Mouse (Mus musculus): ENCODE data around the gene Dhodh. TPM values are rescaled to one million over a fixed set of nuclear protein-coding genes. Genes with fewer than 3 reads are reported as not detected.
A peak's percentile ranks its signal among the peaks of the same experiment; 100 is the strongest.

Gene Dhodh
- total RNA-seq, 2 experiments from 2014 or later, result 19.0 to 19.9 TPM

GRCm38 (mm10) chr8:109586972-109587504 lies 21.4 kb downstream of the Dhodh start:
- DNase-seq, result no peak
- intact Hi-C loops (cut with DNase I), result no loop called here

GRCm38 (mm10) chr8:109585652-109586051 lies 22.8 kb downstream of the Dhodh start:
- intact Hi-C loops (cut with DNase I), result no loop called here
- DNase-seq, result no peak

DNA sequence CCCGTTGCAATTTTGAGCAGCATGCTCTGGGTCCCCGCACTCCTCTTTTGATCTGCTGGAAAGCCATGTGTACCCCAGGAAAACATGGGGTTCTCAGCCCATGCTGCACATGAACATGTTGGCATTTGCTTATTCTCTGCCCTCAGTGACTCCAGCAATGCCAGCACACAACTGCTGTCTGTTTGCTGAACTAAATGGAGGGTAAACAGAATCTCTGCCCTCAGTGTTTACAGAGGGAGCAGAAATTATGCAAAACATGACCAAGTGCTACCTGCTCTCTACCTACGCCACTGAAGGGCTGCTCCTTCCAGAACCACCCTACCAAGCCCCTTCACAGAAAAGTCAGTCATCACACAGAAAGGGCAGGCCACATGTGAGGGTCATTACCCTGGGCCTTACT lies 23.6 kb downstream of the Dhodh start:
- no peak for DNase-seq
- intact Hi-C loops (cut with DNase I), result no loop called here

DNA sequence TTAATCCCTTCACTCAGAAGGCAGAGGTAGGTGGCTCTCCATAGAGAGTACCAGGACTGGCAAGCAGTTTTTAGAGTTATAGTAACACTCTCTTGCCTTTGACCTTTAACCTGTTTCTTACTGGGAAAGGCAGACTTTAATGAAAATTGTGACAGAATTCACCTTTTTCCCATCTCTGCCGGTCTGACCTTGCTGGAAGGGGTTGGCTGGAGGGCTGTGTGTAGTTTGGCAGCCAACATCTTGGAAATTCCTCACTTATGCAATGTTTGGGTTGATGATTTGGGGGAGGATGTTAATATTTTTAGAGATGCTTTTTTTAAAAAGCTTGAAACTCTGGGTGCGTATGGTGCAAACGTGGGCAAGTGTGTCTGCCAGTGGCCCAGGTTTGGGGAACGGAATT lies 24.2 kb downstream of the Dhodh start:
- DNase-seq, result no peak

GRCm38 (mm10) chr8:109578900-109579301 lies 29.6 kb downstream of the Dhodh start, which contains the start of gene Hp:
TSS of gene Hp (minus strand) at chr8:109579172.
- intact Hi-C loops (cut with DNase I), result no loop called here
- no peak for DNase-seq

More for the DNA sequence above, 24.2 kb downstream of the Dhodh start:
- intact Hi-C loops (cut with DNase I), result no loop called here

- intact Hi-C loops (cut with DNase I), result no loop called here
- no peak for DNase-seq
These were observed 32.2 kb downstream of the Dhodh start for GRCm38 (mm10) chr8:109576311-109576710.

GRCm38 (mm10) chr8:109571139-109571538 lies 37.3 kb downstream of the Dhodh start:
- intact Hi-C loops (cut with DNase I), result no loop called here

GRCm38 (mm10) chr8:109565498-109566333 lies 42.8 kb downstream of the Dhodh start, which contains the start of the genes Dhx38 and Txnl4b:
TSS of gene Dhx38 (minus strand) at chr8:109565861.
TSS of gene Txnl4b (plus strand) at chr8:109565892.
- DNase-seq, result peak; percentile 98
- intact Hi-C loops (cut with DNase I), result no loop called here

More at GRCm38 (mm10) chr8:109571139-109571538, 37.3 kb downstream of the Dhodh start:
- no peak for DNase-seq

GRCm38 (mm10) chr8:109564766-109565165 lies 43.7 kb downstream of the Dhodh start:
- intact Hi-C loops (cut with DNase I), result no loop called here
- DNase-seq, result no peak

DNA sequence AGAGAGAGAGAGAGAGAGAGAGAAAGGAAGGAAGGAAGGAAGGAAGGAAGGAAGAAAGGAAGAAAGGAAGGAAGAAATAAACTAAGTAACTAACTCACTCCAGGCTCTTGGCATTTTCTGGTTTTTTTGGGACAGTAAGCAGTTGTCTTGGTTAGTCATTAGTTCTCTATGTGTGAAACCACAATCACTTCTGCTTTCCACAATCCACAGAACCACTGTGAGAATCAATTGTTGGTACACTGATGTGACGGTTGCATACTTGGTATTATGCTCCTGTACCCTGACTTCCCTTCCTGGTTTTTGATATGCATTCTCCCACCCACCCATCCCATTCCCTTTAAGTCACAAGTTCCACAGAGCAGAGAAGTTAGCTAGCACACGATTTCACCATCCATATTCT lies 44.6 kb downstream of the Dhodh start:
- no peak for DNase-seq
- intact Hi-C loops (cut with DNase I), result no loop called here

DNA sequence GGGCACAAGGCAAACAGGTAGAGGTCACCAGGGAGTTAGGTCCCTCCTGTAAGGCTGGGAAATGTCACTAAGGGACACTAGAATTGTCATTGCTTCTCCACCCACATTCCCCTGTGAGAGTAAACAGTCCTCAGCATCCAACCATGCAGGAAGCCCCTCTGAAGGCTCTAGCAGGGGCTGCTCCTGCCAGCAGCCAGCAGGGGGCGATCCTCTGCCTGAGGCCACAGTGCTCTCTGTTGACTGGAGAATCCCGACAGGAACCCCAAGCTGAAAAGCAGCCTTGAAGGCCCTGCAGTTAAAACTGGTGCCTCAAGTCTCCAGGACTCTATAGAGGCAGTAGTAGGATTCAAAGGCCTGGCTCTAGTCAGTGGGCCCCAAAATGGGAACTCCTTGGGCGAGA lies 56.8 kb downstream of the Dhodh start:
- intact Hi-C loops (cut with DNase I), result no loop called here
- peak; percentile 29 for DNase-seq

GRCm38 (mm10) chr8:109544049-109544448 lies 64.4 kb downstream of the Dhodh start:
- no peak for DNase-seq
- intact Hi-C loops (cut with DNase I), result no loop called here

- intact Hi-C loops (cut with DNase I), result no loop called here
- DNase-seq, result no peak
These were observed 65.5 kb downstream of the Dhodh start for GRCm38 (mm10) chr8:109542748-109543519.

DNA sequence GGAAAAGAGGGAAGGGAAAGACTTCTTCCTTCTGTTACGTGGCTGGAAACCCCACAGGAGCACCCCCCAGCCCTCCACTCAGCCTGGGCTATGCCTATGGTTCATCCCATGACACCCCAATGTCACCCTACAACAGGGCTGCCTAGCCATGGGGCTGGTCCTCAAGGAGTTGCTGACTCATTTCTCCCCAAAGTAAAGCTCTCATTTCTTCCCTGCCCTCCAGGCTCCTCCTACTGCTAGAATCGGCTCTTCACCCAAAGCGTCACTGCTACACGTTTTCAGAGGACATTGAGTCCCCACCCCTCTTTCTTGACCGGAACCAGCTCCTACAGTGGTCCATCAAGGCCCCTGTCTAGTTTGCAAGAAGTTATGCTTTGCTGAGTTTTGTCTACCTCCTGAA lies 66.3 kb downstream of the Dhodh start:
- intact Hi-C loops (cut with DNase I), result no loop called here
- DNase-seq, result no peak

Other genes with a start within 250 kb of the Dhodh start
- gene Pmfbp1, start 114.6 kb downstream of the Dhodh start, total RNA-seq (2021), result under 1 TPM in 1 of 2 experiments, not detected in 1; 0.12 TPM
- 10 to 100 TPM; 25.9 to 26.6 TPM for gene Dhx38, start 42.8 kb downstream of the Dhodh start, total RNA-seq (2021)
- 1 to 10 TPM; 8.7 to 9.2 TPM for gene Txnl4b, start 42.8 kb downstream of the Dhodh start, total RNA-seq (2021)
- gene Hp, start 29.5 kb downstream of the Dhodh start, total RNA-seq (2021), result under 1 TPM in 1 of 2 experiments, not detected in 1; 0.60 TPM
- gene Pkd1l3, start 5.8 kb upstream of the Dhodh start, total RNA-seq (2021), result under 1 TPM; 0.26 to 0.64 TPM
- gene Ist1, start 84.6 kb upstream of the Dhodh start, total RNA-seq (2021), result 10 to 100 TPM; 85.9 to 89.9 TPM
- 10 to 100 TPM; 89.8 to 90.5 TPM for gene Zfp821, start 96.9 kb upstream of the Dhodh start, total RNA-seq (2021)
- 10 to 100 TPM; 28.7 to 34.0 TPM for gene Atxn1l, start 129.1 kb upstream of the Dhodh start, total RNA-seq (2021)
- gene Ap1g1, start 169.9 kb upstream of the Dhodh start, total RNA-seq (2021), result 100 to 1,000 TPM; 110 to 116 TPM